Mouse (Mus musculus) limb, embryonic 15.5 days (tissue): ENCODE results near the gene Vangl2. TPM values are rescaled to one million over a fixed set of nuclear protein-coding genes. Genes with fewer than 3 reads are reported as not detected.

Experiments
- ATAC-seq: fragments of 200-750 bp; cut with Nextera tagmentation; 2 replicates; pipeline ENCODE4 v1.8.0; 2017; ENCODE audit warnings: low read depth, moderate TSS enrichment; ENCODE audit not compliant: insufficient number of reproducible peaks, low FRiP score, low TSS enrichment
- H3K27ac ChIP-seq: fragments of 300-500 bp; sonication (generic); 2 replicates; pipeline ENCODE4 v1.5.1; 2015; ENCODE audit warnings: moderate library complexity, mild to moderate bottlenecking, inconsistent platforms
- H3K27me3 ChIP-seq: fragments of 300-500 bp; sonication (generic); 2 replicates; pipeline ENCODE4 v1.6.1; 2015; ENCODE audit warnings: inconsistent platforms
- H3K36me3 ChIP-seq: fragments of 300-500 bp; sonication (generic); 2 replicates; pipeline ENCODE4 v1.6.1; 2015; ENCODE audit warnings: inconsistent platforms
- H3K4me1 ChIP-seq: fragments of 300-500 bp; sonication (generic); 2 replicates; pipeline ENCODE4 v1.6.1; 2015; ENCODE audit warnings: inconsistent platforms
- H3K4me2 ChIP-seq: fragments of 300-500 bp; sonication (generic); 2 replicates; pipeline ENCODE4 v1.6.1; 2015; ENCODE audit warnings: mild to moderate bottlenecking, inconsistent platforms
- H3K4me3 ChIP-seq: fragments of 300-500 bp; sonication (generic); 2 replicates; pipeline ENCODE4 v1.5.1; 2015; ENCODE audit warnings: mild to moderate bottlenecking, inconsistent platforms
- H3K9ac ChIP-seq: fragments of 300-500 bp; sonication (generic); 2 replicates; pipeline ENCODE4 v1.6.1; 2015; ENCODE audit warnings: inconsistent platforms
- H3K9me3 ChIP-seq: fragments of 300-500 bp; sonication (generic); 2 replicates; pipeline ENCODE4 v1.6.1; 2016; ENCODE audit warnings: inconsistent platforms
- WGBS: fragments of 180-500 bp; shearing (Covaris S2); methylation state at CpG from one replicate; pipeline ENCODE4 v1.1.7; 2015; 5-methylcytosine and 5-hydroxymethylcytosine counted together
- polyA plus RNA-seq: library from polyadenylated mRNA; unstranded; fragments of >200 nt; fragmentation: Nextera tagmentation; extraction: Ambion mirVana; gene quantifications from 2 replicates; pipeline ENCODE4 v1.2.1, GENCODE M21; 2015

The Vangl2 gene
- polyA plus RNA-seq, 1 experiment from 2014 or later: 14.3 TPM

GRCm38 (mm10) chr1:172026201-172026901 is 1.9 kb downstream of the Vangl2 start:
- peaks cover 41% of the 10 kb centered on the region for H3K4me1 ChIP-seq
- H3K9me3 ChIP-seq: no peaks in the 10 kb centered on the region
- peak overlapping the region; percentile 93 for H3K27ac ChIP-seq
- 2% methylated on average over 23 of the region's 23 CpGs for WGBS
- no peaks in the 10 kb centered on the region for H3K36me3 ChIP-seq
- peak; percentile 71 for ATAC-seq
- no peaks in the 10 kb centered on the region for H3K27me3 ChIP-seq
- peak overlapping the region; percentile 59 for H3K4me3 ChIP-seq
- H3K9ac ChIP-seq: peak overlapping the region; percentile 69
- peak overlapping the region; percentile 68 for H3K4me2 ChIP-seq

- 0 out of 2 replicates have a peak overlapping the region, but pooled peaks have one; percentile 69 for H3K9ac ChIP-seq
- peak overlapping the region; percentile 48; the same call in 1 of the 2 replicates for H3K27ac ChIP-seq
- no peaks in the 10 kb centered on the region for H3K9me3 ChIP-seq
- H3K36me3 ChIP-seq: no peaks in the 10 kb centered on the region
- H3K4me3 ChIP-seq: peak overlapping the region; percentile 59
- 46% methylated on average over 8 of the region's 8 CpGs for WGBS
- no peaks in the 10 kb centered on the region for H3K27me3 ChIP-seq
- no peak for ATAC-seq
- peak overlapping the region; percentile 68 for H3K4me2 ChIP-seq
- peaks cover 46% of the 10 kb centered on the region for H3K4me1 ChIP-seq
Measured at GRCm38 (mm10) chr1:172025201-172025904, 2.9 kb downstream of the Vangl2 start.

GRCm38 (mm10) chr1:172024140-172024895 is 3.9 kb downstream of the Vangl2 start:
- no peaks in the 10 kb centered on the region for H3K36me3 ChIP-seq
- H3K4me2 ChIP-seq: peak overlapping the region; percentile 68; the same call in 1 of the 2 replicates
- H3K27ac ChIP-seq: peak overlapping the region; percentile 48; the same call in 1 of the 2 replicates
- WGBS: 53% methylated on average over 9 of the region's 9 CpGs
- H3K4me3 ChIP-seq: peak overlapping the region; percentile 59; the same call in 1 of the 2 replicates
- no peaks in the 10 kb centered on the region for H3K27me3 ChIP-seq
- H3K9ac ChIP-seq: no peak overlapping the region
- H3K4me1 ChIP-seq: peaks cover 56% of the 10 kb centered on the region
- no peak for ATAC-seq
- no peaks in the 10 kb centered on the region for H3K9me3 ChIP-seq

GRCm38 (mm10) chr1:172019863-172020521 is 8.3 kb downstream of the Vangl2 start:
- Histone ChIP-seq H3K4me1 (peaks cover 75% of the 10 kb centered on the region), H3K4me2 (no peak overlapping the region), H3K9me3 (no peaks in the 10 kb centered on the region), H3K27ac (peak overlapping the region; percentile 81), H3K9ac (no peak overlapping the region), H3K27me3 (no peaks in the 10 kb centered on the region), H3K4me3 (no peak overlapping the region), H3K36me3 (no peaks in the 10 kb centered on the region)
- no peak for ATAC-seq
- 61% methylated on average over 10 of the region's 10 CpGs for WGBS

GRCm38 (mm10) chr1:172019339-172019738 is 8.9 kb downstream of the Vangl2 start:
- no peaks in the 10 kb centered on the region for H3K36me3 ChIP-seq
- no peak overlapping the region for H3K4me3 ChIP-seq
- H3K4me1 ChIP-seq: peaks cover 71% of the 10 kb centered on the region
- no peak overlapping the region for H3K4me2 ChIP-seq
- peak; percentile 21; the same call in 1 of the 2 replicates for ATAC-seq
- WGBS: 88% methylated on average over 4 of the region's 4 CpGs
- H3K27me3 ChIP-seq: no peaks in the 10 kb centered on the region
- no peaks in the 10 kb centered on the region for H3K9me3 ChIP-seq
- peak overlapping the region; percentile 81 for H3K27ac ChIP-seq
- H3K9ac ChIP-seq: no peak overlapping the region

- Histone ChIP-seq H3K9me3 (no peaks in the 10 kb centered on the region), H3K4me2 (no peak overlapping the region), H3K27ac (0 out of 2 replicates have a peak overlapping the region, but pooled peaks have one; percentile 81), H3K4me3 (no peak overlapping the region), H3K4me1 (peaks cover 66% of the 10 kb centered on the region), H3K27me3 (no peaks in the 10 kb centered on the region), H3K36me3 (no peaks in the 10 kb centered on the region), H3K9ac (no peak overlapping the region)
- WGBS: 86% methylated on average over 9 of the region's 9 CpGs
- peak; percentile 47; the same call in 1 of the 2 replicates for ATAC-seq
Measured at GRCm38 (mm10) chr1:172018336-172019311, 9.6 kb downstream of the Vangl2 start.

GRCm38 (mm10) chr1:172017517-172018070 is 10.7 kb downstream of the Vangl2 start:
- no peaks in the 10 kb centered on the region for H3K9me3 ChIP-seq
- H3K27me3 ChIP-seq: no peaks in the 10 kb centered on the region
- no peak for ATAC-seq
- peaks cover 66% of the 10 kb centered on the region for H3K4me1 ChIP-seq
- H3K36me3 ChIP-seq: peaks cover 6% of the 10 kb centered on the region
- no peak overlapping the region for H3K4me2 ChIP-seq
- peak overlapping the region; percentile 33; the same call in 1 of the 2 replicates for H3K27ac ChIP-seq
- WGBS: 79% methylated on average over 6 of the region's 6 CpGs
- no peak overlapping the region for H3K9ac ChIP-seq
- no peak overlapping the region for H3K4me3 ChIP-seq

- H3K36me3 ChIP-seq: peaks cover 7% of the 10 kb centered on the region
- H3K27me3 ChIP-seq: no peaks in the 10 kb centered on the region
- H3K9ac ChIP-seq: no peak overlapping the region
- WGBS: 37% methylated on average over 6 of the region's 6 CpGs
- H3K27ac ChIP-seq: peak overlapping the region; percentile 68
- H3K4me2 ChIP-seq: no peak overlapping the region
- peaks cover 64% of the 10 kb centered on the region for H3K4me1 ChIP-seq
- H3K9me3 ChIP-seq: no peaks in the 10 kb centered on the region
- no peak overlapping the region for H3K4me3 ChIP-seq
- ATAC-seq: 0 out of 2 replicates have a peak, but pooled peaks have one; percentile 20
Measured at GRCm38 (mm10) chr1:172016660-172017516, 11.4 kb downstream of the Vangl2 start.

- no peak for ATAC-seq
- no peak overlapping the region for H3K4me3 ChIP-seq
- H3K27me3 ChIP-seq: no peaks in the 10 kb centered on the region
- WGBS: 56% methylated on average over 8 of the region's 8 CpGs
- no peaks in the 10 kb centered on the region for H3K9me3 ChIP-seq
- no peak overlapping the region for H3K4me2 ChIP-seq
- peaks cover 16% of the 10 kb centered on the region for H3K36me3 ChIP-seq
- peaks cover 62% of the 10 kb centered on the region for H3K4me1 ChIP-seq
- H3K27ac ChIP-seq: peak overlapping the region; percentile 68
- no peak overlapping the region for H3K9ac ChIP-seq
Measured at GRCm38 (mm10) chr1:172016031-172016430, 12.2 kb downstream of the Vangl2 start.
